Mouse (Mus musculus) ovary, postnatal 36 days (tissue): ENCODE measurements around the gene Ccdc188.

ENCODE experiments used
- DNase-seq: peaks from one replicate; pipeline ENCODE4 v3.0.0; 2022; ENCODE audit warnings: low spot score, mixed read lengths

The Ccdc188 gene

GRCm38 (mm10) chr16:18235389-18236065 is 17.8 kb downstream of the Ccdc188 start:
- DNase-seq = peak; percentile 75

GRCm38 (mm10) chr16:18236676-18237501 is 19.2 kb downstream of the Ccdc188 start:
- no peak for DNase-seq

- no peak for DNase-seq
Observed at GRCm38 (mm10) chr16:18241581-18241980, 23.9 kb downstream of the Ccdc188 start.

- DNase-seq = no peak
Observed at GRCm38 (mm10) chr16:18247521-18248399, 30.1 kb downstream of the Ccdc188 start.

GRCm38 (mm10) chr16:18248433-18249363 is 31.0 kb downstream of the Ccdc188 start, which contains the start of the genes Trmt2a and Ranbp1:
Trmt2a (plus strand) TSS chr16:18248679.
Ranbp1 (minus strand) TSS chr16:18248732.
- DNase-seq = peak; percentile 99

- DNase-seq = peak; percentile 43
Observed at GRCm38 (mm10) chr16:18249364-18249967, 31.8 kb downstream of the Ccdc188 start.

- no peak for DNase-seq
Observed at GRCm38 (mm10) chr16:18250231-18250630, 32.6 kb downstream of the Ccdc188 start.

GRCm38 (mm10) chr16:18250828-18251790 is 33.4 kb downstream of the Ccdc188 start:
- DNase-seq = no peak

- DNase-seq = no peak
Observed at GRCm38 (mm10) chr16:18252736-18253135, 35.1 kb downstream of the Ccdc188 start.

GRCm38 (mm10) chr16:18253866-18254265 is 36.2 kb downstream of the Ccdc188 start:
- no peak for DNase-seq

- no peak for DNase-seq
Observed at GRCm38 (mm10) chr16:18258221-18258620, 40.5 kb downstream of the Ccdc188 start, which contains the start of gene Gm49776. Gm49776 (minus strand) TSS chr16:18258321.

GRCm38 (mm10) chr16:18265024-18265423 is 47.3 kb downstream of the Ccdc188 start:
- no peak for DNase-seq

GRCm38 (mm10) chr16:18268182-18268581 is 50.5 kb downstream of the Ccdc188 start:
- no peak for DNase-seq
